Mouse (Mus musculus) hindbrain, embryonic 14.5 days (tissue): Measurements from ENCODE around the gene Kidins220. TPM values are rescaled to one million over a fixed set of nuclear protein-coding genes. Genes with fewer than 3 reads are reported as not detected.
A peak's percentile ranks its signal among the peaks of the same experiment; 100 is the strongest.

ENCODE experiments used
- ATAC-seq: fragments of 200-750 bp; cut with Nextera tagmentation; 2 replicates; pipeline ENCODE4 v1.8.0; 2017; ENCODE audit warnings: moderate number of reproducible peaks, mild to moderate bottlenecking, moderate TSS enrichment, moderate library complexity; ENCODE audit not compliant: low FRiP score
- DNase-seq: peaks from one replicate; pipeline ENCODE4 v3.0.0-alpha.2; 2015; ENCODE audit warnings: low spot score
- H3K27ac ChIP-seq: fragments of 300-500 bp; sonication (generic); 2 replicates; pipeline ENCODE4 v1.5.1; 2014; ENCODE audit warnings: mild to moderate bottlenecking, moderate library complexity
- H3K27me3 ChIP-seq: fragments of 300-500 bp; sonication (generic); 2 replicates; pipeline ENCODE4 v1.6.1; 2014; ENCODE audit warnings: mild to moderate bottlenecking, low read length, mixed read lengths; ENCODE audit not compliant: control insufficient read depth, insufficient read depth
- H3K36me3 ChIP-seq: fragments of 300-500 bp; sonication (generic); replicated peaks from 2 replicates; pipeline ENCODE4 v1.6.1; 2014; ENCODE audit not compliant: control insufficient read depth, insufficient read depth
- H3K4me1 ChIP-seq: fragments of 300-500 bp; sonication (generic); replicated peaks from 2 replicates; pipeline ENCODE4 v1.6.1; 2014; ENCODE audit warnings: antibody characterized with exemption, low read length, mixed read lengths; ENCODE audit not compliant: control insufficient read depth, insufficient read depth
- H3K4me2 ChIP-seq: fragments of 300-500 bp; sonication (generic); replicated peaks from 2 replicates; pipeline ENCODE4 v1.6.1; 2014; ENCODE audit warnings: mild to moderate bottlenecking, moderate library complexity
- H3K4me3 ChIP-seq: fragments of 300-500 bp; sonication (generic); replicated peaks from 2 replicates; pipeline ENCODE4 v1.5.1; 2014; ENCODE audit warnings: mild to moderate bottlenecking, low read length
- H3K9ac ChIP-seq: fragments of 300-500 bp; sonication (generic); 2 replicates; pipeline ENCODE4 v1.6.1; 2014
- H3K9me3 ChIP-seq: fragments of 300-500 bp; sonication (generic); 2 replicates; pipeline ENCODE4 v1.6.1; 2016; ENCODE audit warnings: low read length; ENCODE audit not compliant: control insufficient read depth
- WGBS: fragments of 180-500 bp; shearing (Covaris S2); extraction: QIAGEN DNeasy Blood & Tissue Kit; methylation state at CpG from one replicate; pipeline ENCODE4 v1.1.7; 2014; 5-methylcytosine and 5-hydroxymethylcytosine counted together
- polyA plus RNA-seq: library from polyadenylated mRNA; unstranded; fragments of >200 nt; fragmentation: Nextera tagmentation; extraction: Ambion mirVana; gene quantifications from 2 replicates; pipeline ENCODE4 v1.2.1, GENCODE M21; 2014

The Kidins220 gene
- polyA plus RNA-seq, 1 experiment from 2014 or later: 174 TPM

GRCm38 (mm10) chr12:24936281-24936680, 38.4 kb upstream of the Kidins220 start:
- no peak overlapping the region for H3K4me2 ChIP-seq
- no peak overlapping the region for H3K9ac ChIP-seq
- ATAC-seq (no peak), DNase-seq (no peak)
- no peaks in the 10 kb centered on the region for H3K9me3 ChIP-seq
- no peak overlapping the region for H3K4me3 ChIP-seq
- peaks cover 40% of the 10 kb centered on the region for H3K36me3 ChIP-seq
- H3K4me1 ChIP-seq: peaks cover 15% of the 10 kb centered on the region; the same call in 1 of the 2 replicates
- 72% methylated on average over 1 of the region's 1 CpGs for WGBS
- no peaks in the 10 kb centered on the region for H3K27me3 ChIP-seq
- H3K27ac ChIP-seq: no peak overlapping the region

- ATAC-seq: no peak
- Histone ChIP-seq H3K4me3 (no peak overlapping the region), H3K9ac (no peak overlapping the region), H3K36me3 (peaks cover 44% of the 10 kb centered on the region), H3K9me3 (no peaks in the 10 kb centered on the region), H3K4me2 (no peak overlapping the region), H3K4me1 (no peaks in the 10 kb centered on the region), H3K27ac (no peak overlapping the region), H3K27me3 (no peaks in the 10 kb centered on the region)
- no peak for DNase-seq
- 93% methylated on average over 8 of the region's 8 CpGs for WGBS
Observed at GRCm38 (mm10) chr12:24939372-24939771, 35.4 kb upstream of the Kidins220 start.

GRCm38 (mm10) chr12:24942619-24943287, 32.0 kb upstream of the Kidins220 start:
- WGBS: 91% methylated on average over 9 of the region's 9 CpGs
- no peak for ATAC-seq
- no peaks in the 10 kb centered on the region for H3K4me1 ChIP-seq
- no peak overlapping the region for H3K9ac ChIP-seq
- no peaks in the 10 kb centered on the region for H3K9me3 ChIP-seq
- no peak overlapping the region for H3K27ac ChIP-seq
- DNase-seq: no peak
- H3K27me3 ChIP-seq: no peaks in the 10 kb centered on the region
- no peak overlapping the region for H3K4me3 ChIP-seq
- H3K36me3 ChIP-seq: peaks cover 40% of the 10 kb centered on the region
- no peak overlapping the region for H3K4me2 ChIP-seq

DNA sequence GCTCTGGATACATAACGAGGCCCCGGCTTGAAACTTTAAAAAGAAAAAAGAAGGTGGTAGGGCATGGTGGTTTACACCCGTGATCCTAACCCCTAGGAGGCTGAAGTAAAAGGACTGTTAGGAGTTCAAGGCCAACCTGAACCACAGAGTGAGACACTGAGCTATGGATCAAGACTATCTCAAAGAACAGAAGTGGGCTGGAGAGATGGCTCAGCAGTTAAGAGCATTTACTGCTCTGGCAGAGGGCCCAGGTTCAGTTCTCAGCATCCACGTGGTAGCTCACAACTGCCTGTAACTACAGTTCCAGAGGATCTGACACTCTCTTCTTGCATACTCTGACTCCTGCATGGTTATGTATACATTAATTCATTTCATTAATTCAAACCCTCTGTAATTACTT, 31.3 kb upstream of the Kidins220 start:
- Histone ChIP-seq H3K9ac (no peak overlapping the region), H3K4me1 (no peaks in the 10 kb centered on the region), H3K27ac (no peak overlapping the region), H3K27me3 (no peaks in the 10 kb centered on the region), H3K4me2 (no peak overlapping the region), H3K9me3 (no peaks in the 10 kb centered on the region), H3K36me3 (peaks cover 44% of the 10 kb centered on the region), H3K4me3 (no peak overlapping the region)
- DNase-seq (no peak), ATAC-seq (no peak)
- WGBS: 89% methylated on average over 4 of the region's 4 CpGs

DNA sequence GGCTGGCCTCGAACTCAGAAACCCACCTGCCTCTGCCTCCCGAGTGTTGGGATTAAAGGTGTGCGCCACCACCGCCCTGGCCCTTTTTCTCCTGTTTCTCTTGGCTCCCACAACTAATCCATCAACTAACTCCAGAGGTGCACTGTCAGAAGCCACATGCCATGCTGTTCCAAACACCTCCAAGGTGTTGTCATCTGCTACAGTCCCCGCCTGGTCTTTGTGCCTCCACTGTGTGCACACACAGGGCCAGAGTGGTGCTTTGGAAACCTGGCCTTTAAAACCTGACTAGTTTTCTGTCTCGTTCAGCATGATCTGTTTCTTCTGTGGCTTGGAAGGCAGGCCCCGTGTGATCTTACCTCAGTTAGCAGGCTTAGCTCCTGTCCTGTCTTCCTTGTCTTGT, 30.1 kb upstream of the Kidins220 start:
- DNase-seq (no peak), ATAC-seq (no peak)
- H3K4me3 ChIP-seq: no peak overlapping the region
- H3K9ac ChIP-seq: no peak overlapping the region
- H3K27me3 ChIP-seq: no peaks in the 10 kb centered on the region
- H3K4me2 ChIP-seq: no peak overlapping the region
- peaks cover 45% of the 10 kb centered on the region for H3K36me3 ChIP-seq
- no peak overlapping the region for H3K27ac ChIP-seq
- no peaks in the 10 kb centered on the region for H3K4me1 ChIP-seq
- H3K9me3 ChIP-seq: no peaks in the 10 kb centered on the region
- 96% methylated on average over 7 of the region's 7 CpGs for WGBS

- no peak for ATAC-seq
- Histone ChIP-seq H3K4me3 (no peak overlapping the region), H3K27ac (no peak overlapping the region), H3K4me2 (no peak overlapping the region), H3K9me3 (no peaks in the 10 kb centered on the region), H3K36me3 (peaks cover 41% of the 10 kb centered on the region), H3K27me3 (no peaks in the 10 kb centered on the region), H3K9ac (no peak overlapping the region), H3K4me1 (no peaks in the 10 kb centered on the region)
- WGBS: 93% methylated on average over 14 of the region's 14 CpGs
- DNase-seq: no peak
Observed at GRCm38 (mm10) chr12:24947065-24947464, 27.7 kb upstream of the Kidins220 start.

- no peak for ATAC-seq
- peak; percentile 76 for DNase-seq
Observed at GRCm38 (mm10) chr12:24948344-24948743, 26.4 kb upstream of the Kidins220 start.

DNA sequence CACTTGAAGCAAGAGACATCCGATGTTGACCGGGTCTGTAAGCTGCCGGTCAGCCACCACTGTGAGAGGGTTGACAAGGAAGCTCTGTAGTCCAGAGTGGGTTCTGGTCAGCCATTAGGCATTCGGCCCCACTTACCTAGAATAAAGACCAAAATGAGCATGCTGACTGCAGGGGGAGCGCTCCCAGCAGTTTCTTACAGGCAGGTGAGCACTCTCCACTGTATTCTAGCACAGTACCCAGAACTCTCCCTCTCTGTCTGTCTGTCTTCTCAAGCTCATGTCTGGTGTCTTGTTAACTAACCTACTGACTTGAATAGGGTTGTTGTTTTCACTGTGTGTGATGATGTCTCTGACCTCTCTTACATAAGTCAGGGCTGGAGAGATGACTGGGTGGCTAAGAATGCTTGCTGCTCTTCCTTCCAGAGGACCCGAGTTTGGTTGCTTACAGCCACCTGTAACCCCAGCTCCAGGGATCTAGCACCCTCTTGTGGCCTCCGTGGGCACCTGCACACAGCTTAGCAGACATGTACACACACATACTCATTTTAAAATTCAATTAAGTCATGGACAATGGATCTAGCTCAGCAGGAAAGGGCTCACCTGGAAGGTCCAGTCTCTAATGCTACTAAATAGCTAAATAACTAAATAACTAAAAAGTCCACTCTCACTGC, 24.2 kb upstream of the Kidins220 start:
- no peak for ATAC-seq
- Histone ChIP-seq H3K4me1 (no peaks in the 10 kb centered on the region), H3K9ac (no peak overlapping the region), H3K36me3 (peaks cover 70% of the 10 kb centered on the region), H3K27me3 (no peaks in the 10 kb centered on the region), H3K4me3 (no peak overlapping the region), H3K4me2 (no peak overlapping the region), H3K9me3 (no peaks in the 10 kb centered on the region), H3K27ac (no peak overlapping the region)
- no peak for DNase-seq
- 92% methylated on average over 7 of the region's 7 CpGs for WGBS

More at GRCm38 (mm10) chr12:24948344-24948743, 26.4 kb upstream of the Kidins220 start:
- Histone ChIP-seq H3K4me2 (no peak overlapping the region), H3K4me1 (no peaks in the 10 kb centered on the region), H3K36me3 (peaks cover 52% of the 10 kb centered on the region), H3K4me3 (no peak overlapping the region), H3K27ac (no peak overlapping the region), H3K9ac (no peak overlapping the region), H3K9me3 (no peaks in the 10 kb centered on the region), H3K27me3 (no peaks in the 10 kb centered on the region)
- 62% methylated on average over 3 of the region's 3 CpGs for WGBS

- Histone ChIP-seq H3K4me1 (no peaks in the 10 kb centered on the region), H3K36me3 (peaks cover 80% of the 10 kb centered on the region), H3K4me3 (no peak overlapping the region), H3K4me2 (no peak overlapping the region), H3K27ac (no peak overlapping the region), H3K9ac (no peak overlapping the region), H3K9me3 (no peaks in the 10 kb centered on the region), H3K27me3 (no peaks in the 10 kb centered on the region)
- 0 out of 2 replicates have a peak, but pooled peaks have one; percentile 44 for ATAC-seq
- DNase-seq: peak; percentile 79
- WGBS: 54% methylated on average over 6 of the region's 6 CpGs
Observed at GRCm38 (mm10) chr12:24952147-24952546, 22.6 kb upstream of the Kidins220 start.
